10 mouse cellular contexts compared by ENCODE assay signal in the genomic region with DNA sequence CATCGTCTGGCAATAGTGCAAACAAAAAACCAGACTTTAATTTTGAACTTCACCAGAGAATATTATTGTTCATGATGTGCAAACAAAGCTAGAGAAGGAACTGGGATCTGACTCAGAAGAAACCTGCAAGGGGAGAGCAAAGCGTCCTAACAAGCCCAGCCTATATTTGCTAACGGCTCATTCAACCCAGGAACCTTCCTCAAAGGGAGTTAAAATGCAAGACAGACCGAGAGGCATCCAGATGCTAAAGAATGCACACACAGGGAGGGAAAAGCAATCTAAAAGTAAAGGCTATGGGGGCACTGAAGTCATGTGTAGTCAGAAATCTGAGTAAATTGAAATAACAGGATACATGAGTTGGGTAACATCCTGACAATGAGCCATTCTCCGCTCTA. TPM values are rescaled to one million over a fixed set of nuclear protein-coding genes. Genes with fewer than 3 reads are reported as not detected.
DNase-seq lines count a peak whose midpoint lies in the region; ATAC-seq and TF ChIP-seq lines count a peak whose summit lies in the region.
"Had no signal": no experiment of that assay in that cellular context is flagged by ENCODE, and none has a peak within 500 bp of the region (broad histone marks: within the 10 kb centered on the region; RNA-seq: fewer than 3 reads in every experiment).

No protein-coding gene starts in this region.

- H3K9me3 ChIP-seq in kidney, embryonic 15.5 days (replicated peaks) = no peaks in the 10 kb centered on the region
- H3K9me3 ChIP-seq in midbrain, embryonic 14.5 days (ENCODE audit: control insufficient read depth, low read length) = no peaks in the 10 kb centered on the region
- no peaks in the 10 kb centered on the region for H3K9me3 ChIP-seq in lung, postnatal 0 days (ENCODE audit: low read length)
- H3K9me3 ChIP-seq: liver, embryonic 13.5 days had no signal

- no peak overlapping the region for H3K4me3 ChIP-seq in kidney, embryonic 15.5 days (replicated peaks)
- H3K4me3 ChIP-seq in kidney, adult 2 months (ENCODE audit: insufficient read depth, low read depth, low read length) = no peak overlapping the region
- H3K4me3 ChIP-seq in midbrain, embryonic 14.5 days (replicated peaks; ENCODE audit: low read depth, low read length) = no peak overlapping the region
- no peak overlapping the region for H3K4me3 ChIP-seq in lung, postnatal 0 days (ENCODE audit: low read depth, low read length)
- H3K4me3 ChIP-seq: liver, embryonic 13.5 days had no signal

- peak overlapping the region; percentile 61 for H3K27ac ChIP-seq in kidney, embryonic 15.5 days
- H3K27ac ChIP-seq in kidney, adult 2 months (ENCODE audit: insufficient read depth, low read depth, low read length) = no peak overlapping the region
- peak overlapping the region; percentile 55 for H3K27ac ChIP-seq in midbrain, embryonic 14.5 days (replicated peaks; ENCODE audit: low read depth, low read length)
- H3K27ac ChIP-seq in lung, postnatal 0 days (ENCODE audit: low read length) = no peak overlapping the region
- H3K27ac ChIP-seq: liver, embryonic 13.5 days had no signal

- TF ChIP-seq POLR2A in kidney, adult 2 months (IDR thresholded peaks at IDR 0.05; ENCODE audit: low read depth, low read length) = no peak
- TF ChIP-seq POLR2A in brain, embryonic 14.5 days (IDR thresholded peaks at IDR 0.05; ENCODE audit: borderline replicate concordance, extremely low read depth, insufficient read depth, insufficient read length, poor library complexity, severe bottlenecking) = no peak

- TF ChIP-seq EP300 in lung, postnatal 0 days (IDR thresholded peaks at IDR 0.05) = no peak

- peaks cover 25% of the 10 kb centered on the region for H3K4me1 ChIP-seq in kidney, embryonic 15.5 days
- peaks cover 4% of the 10 kb centered on the region; the same call in 1 of the 2 replicates for H3K4me1 ChIP-seq in kidney, adult 2 months (ENCODE audit: control insufficient read depth, insufficient read depth, low read length)
- peaks cover 24% of the 10 kb centered on the region for H3K4me1 ChIP-seq in midbrain, embryonic 14.5 days (ENCODE audit: control insufficient read depth, insufficient read depth, low read length)
- no peaks in the 10 kb centered on the region for H3K4me1 ChIP-seq in lung, postnatal 0 days (ENCODE audit: insufficient read depth, low read depth, low read length)
- H3K4me1 ChIP-seq: liver, embryonic 13.5 days had no signal

- WGBS in kidney, embryonic 15.5 days = 34% methylated on average over 5 of the region's 5 CpGs
- WGBS in kidney, adult 2 months = 60% methylated on average over 5 of the region's 5 CpGs
- 30% methylated on average over 5 of the region's 5 CpGs for WGBS in midbrain, embryonic 14.5 days
- WGBS in lung, postnatal 0 days = 36% methylated on average over 5 of the region's 5 CpGs

- intact Hi-C loops in left cerebral cortex, postnatal 4 days (cut with DNase I) = no loop called here

- ATAC-seq in kidney, embryonic 15.5 days (replicated peaks; ENCODE audit: low FRiP score) = no peak
- ATAC-seq in midbrain, embryonic 14.5 days (ENCODE audit: low FRiP score, low TSS enrichment) = peak; percentile 43; the same call in 1 of the 2 replicates
- ATAC-seq in activated CD4-positive, CD25-positive, alpha-beta regulatory T cell, adult 4 months = no peak
- ATAC-seq in lung, postnatal 0 days = no peak

- no peak overlapping the region for H3K9ac ChIP-seq in kidney, embryonic 15.5 days
- no peak overlapping the region for H3K9ac ChIP-seq in midbrain, embryonic 14.5 days (replicated peaks; ENCODE audit: low read length)
- no peak overlapping the region for H3K9ac ChIP-seq in lung, postnatal 0 days (replicated peaks; ENCODE audit: low read depth)
- H3K9ac ChIP-seq: liver, embryonic 13.5 days had no signal

- no peaks in the 10 kb centered on the region for H3K27me3 ChIP-seq in kidney, embryonic 15.5 days
- no peaks in the 10 kb centered on the region for H3K27me3 ChIP-seq in kidney, adult 2 months (replicated peaks; ENCODE audit: control insufficient read depth, insufficient read depth, low read length)
- no peaks in the 10 kb centered on the region for H3K27me3 ChIP-seq in midbrain, embryonic 14.5 days (ENCODE audit: control insufficient read depth, insufficient read depth, low read length)
- H3K27me3 ChIP-seq in lung, postnatal 0 days (replicated peaks; ENCODE audit: insufficient read depth, low read length) = no peaks in the 10 kb centered on the region
- H3K27me3 ChIP-seq: liver, embryonic 13.5 days had no signal

- TF ChIP-seq CTCF in kidney, adult 2 months (conservative IDR thresholded peaks at IDR 0.05; ENCODE audit: insufficient read depth, insufficient read length, low read depth, low read length) = no peak
- TF ChIP-seq CTCF in brain, embryonic 14.5 days (IDR thresholded peaks at IDR 0.05; ENCODE audit: borderline replicate concordance, extremely low read depth, insufficient read depth, insufficient read length) = no peak
- TF ChIP-seq CTCF in lung, postnatal 0 days (IDR thresholded peaks at IDR 0.05) = no peak

- DNase-seq in kidney, adult 2 months = no peak
- DNase-seq in brain, embryonic 14.5 days (ENCODE audit: low read depth) = peak; percentile 84
- DNase-seq in fibroblast of lung, adult 2 months (ENCODE audit: low read depth) = peak; percentile 46
- peak; percentile 48 for DNase-seq in midbrain, embryonic 14.5 days
- no peak for DNase-seq in left cerebral cortex, postnatal 4 days
- no peak for DNase-seq in lung, postnatal 0 days (ENCODE audit: low spot score)
- DNase-seq: heart, postnatal 36 days; liver, embryonic 13.5 days had no signal

- no peaks in the 10 kb centered on the region for H3K36me3 ChIP-seq in kidney, embryonic 15.5 days
- H3K36me3 ChIP-seq in kidney, adult 2 months (ENCODE audit: control insufficient read depth, insufficient read depth, low read length) = no peaks in the 10 kb centered on the region
- no peaks in the 10 kb centered on the region for H3K36me3 ChIP-seq in midbrain, embryonic 14.5 days (ENCODE audit: control insufficient read depth, insufficient read depth, low read length)
- H3K36me3 ChIP-seq in lung, postnatal 0 days (ENCODE audit: insufficient read depth, low read length) = no peaks in the 10 kb centered on the region
- H3K36me3 ChIP-seq: liver, embryonic 13.5 days had no signal

- H3K4me2 ChIP-seq in kidney, embryonic 15.5 days = no peak overlapping the region
- no peak overlapping the region for H3K4me2 ChIP-seq in midbrain, embryonic 14.5 days (ENCODE audit: low read length)
- no peak overlapping the region for H3K4me2 ChIP-seq in lung, postnatal 0 days (replicated peaks; ENCODE audit: low read depth, low read length)
- H3K4me2 ChIP-seq: liver, embryonic 13.5 days had no signal

RNA-seq across cellular contexts. Expression of gene Ranbp6, which starts 30.9 kb away (rescaled TPM):
- polyA plus RNA-seq in kidney, embryonic 15.5 days (2015; fragmentation: Nextera tagmentation; extraction: Ambion mirVana) = 17.3 and 17.4 TPM in 2 replicates
- polyA plus RNA-seq in kidney, adult 2 months (2012; rRNA removed) = 1.9 and 2.5 TPM in 2 replicates
- 14.2 and 21.6 TPM in 2 replicates for polyA plus RNA-seq in brain, embryonic 14.5 days (2012; rRNA removed)
- 42.1 and 66.7 TPM in 2 replicates for polyA plus RNA-seq in midbrain, embryonic 14.5 days (2014; fragmentation: Nextera tagmentation; extraction: Ambion mirVana)
- 1 to 10 TPM; 8.4 to 8.7 TPM for polyA plus RNA-seq in activated CD4-positive, CD25-positive, alpha-beta regulatory T cell, adult 4 months (2017; shearing (Covaris generic))
- total RNA-seq in left cerebral cortex, postnatal 4 days (2021) = 10 to 100 TPM; 31.0 to 31.5 TPM
- polyA plus RNA-seq in lung, postnatal 0 days (2015; fragmentation: Nextera tagmentation; extraction: Ambion mirVana) = 7.6 and 9.0 TPM in 2 replicates

RNA-seq across cellular contexts. Expression of gene 9930021J03Rik, which starts 37.8 kb away (rescaled TPM):
- polyA plus RNA-seq in kidney, embryonic 15.5 days (2015; fragmentation: Nextera tagmentation; extraction: Ambion mirVana) = 5.6 and 5.7 TPM in 2 replicates
- polyA plus RNA-seq in kidney, adult 2 months (2012; rRNA removed) = 7.4 TPM in 2 replicates
- 30.9 and 32.6 TPM in 2 replicates for polyA plus RNA-seq in brain, embryonic 14.5 days (2012; rRNA removed)
- 12.2 and 13.6 TPM in 2 replicates for polyA plus RNA-seq in midbrain, embryonic 14.5 days (2014; fragmentation: Nextera tagmentation; extraction: Ambion mirVana)
- polyA plus RNA-seq in activated CD4-positive, CD25-positive, alpha-beta regulatory T cell, adult 4 months (2017; shearing (Covaris generic)) = 1 to 10 TPM; 6.5 to 7.5 TPM
- 10 to 100 TPM; 36.0 to 37.7 TPM for total RNA-seq in left cerebral cortex, postnatal 4 days (2021)
- 3.2 and 3.7 TPM in 2 replicates for polyA plus RNA-seq in lung, postnatal 0 days (2015; fragmentation: Nextera tagmentation; extraction: Ambion mirVana)

Comparison
In these comparisons a context has a peak if more than half of its experiments do, and no peak if none do; other contexts are left out.
1. H3K27ac ChIP-seq: peak in kidney, embryonic 15.5 days (single experiment) and midbrain, embryonic 14.5 days (single experiment); none in kidney, adult 2 months (single experiment) and lung, postnatal 0 days (single experiment).
2. DNase-seq: peak in brain, embryonic 14.5 days (single experiment), fibroblast of lung, adult 2 months (single experiment) and midbrain, embryonic 14.5 days (single experiment); none in kidney, adult 2 months (single experiment), left cerebral cortex, postnatal 4 days (single experiment) and lung, postnatal 0 days (single experiment).